Mouse (Mus musculus) kidney, adult 2 months (tissue): ENCODE measurements at regions not wholly inside any gene's neighbourhood (a gene's known extent, or its start where the extent isn't known, plus 50 kb on each side); places are given as distances from the start of the nearest gene placed in this dataset.

Experiments used
- CTCF ChIP-seq: fragments of 200-500 bp; conservative IDR thresholded peaks from 2 replicates; pipeline ENCODE4 v1.5.1; 2011; ENCODE audit warnings: low read depth, mild to moderate bottlenecking, control low read depth, low read length, moderate library complexity, mixed read lengths; ENCODE audit not compliant: insufficient read depth, insufficient read length
- POLR2A ChIP-seq: fragments of 200-500 bp; IDR thresholded peaks from one replicate; pipeline ENCODE4 v1.6.1; 2011; ENCODE audit warnings: low read depth, low read length, control low read depth

- TF ChIP-seq CTCF (no peak), POLR2A (no peak)
These were observed 136.7 kb downstream of the Car2 start for GRCm38 (mm10) chr3:15022773-15023172.
